Mouse (Mus musculus): ENCODE results near the gene Slc39a9. TPM values are rescaled to one million over a fixed set of nuclear protein-coding genes. Genes with fewer than 3 reads are reported as not detected.

The Slc39a9 gene
- polyA plus RNA-seq, 1 experiment from 2014 or later = 29.2 TPM

GRCm38 (mm10) chr12:80698526-80699143 lies 55.0 kb downstream of the Slc39a9 start:
- Histone ChIP-seq H3K4me3 (replicated peaks) (no peak overlapping the region), H3K27ac (no peak overlapping the region), H3K4me1 (no peaks in the 10 kb centered on the region), H3K9me3 (no peaks in the 10 kb centered on the region), H3K27me3 (peaks cover 20% of the 10 kb centered on the region), H3K36me3 (replicated peaks) (no peaks in the 10 kb centered on the region), H3K9ac (no peak overlapping the region), H3K4me2 (no peak overlapping the region)
- ATAC-seq (ENCODE audit: low FRiP score) = no peak
- 88% methylated on average over 5 of the region's 5 CpGs for WGBS

GRCm38 (mm10) chr12:80699144-80699531 lies 55.5 kb downstream of the Slc39a9 start:
- Histone ChIP-seq H3K27ac (no peak overlapping the region), H3K27me3 (peaks cover 15% of the 10 kb centered on the region), H3K36me3 (replicated peaks) (no peaks in the 10 kb centered on the region), H3K9me3 (no peaks in the 10 kb centered on the region), H3K9ac (no peak overlapping the region), H3K4me3 (replicated peaks) (no peak overlapping the region), H3K4me2 (no peak overlapping the region), H3K4me1 (no peaks in the 10 kb centered on the region)
- WGBS = 81% methylated on average over 2 of the region's 2 CpGs
- ATAC-seq (ENCODE audit: low FRiP score) = no peak

GRCm38 (mm10) chr12:80701332-80701731 lies 57.6 kb downstream of the Slc39a9 start:
- ATAC-seq (ENCODE audit: low FRiP score) = no peak
- Histone ChIP-seq H3K9me3 (no peaks in the 10 kb centered on the region), H3K27ac (no peak overlapping the region), H3K9ac (no peak overlapping the region), H3K4me1 (no peaks in the 10 kb centered on the region), H3K4me2 (no peak overlapping the region), H3K4me3 (replicated peaks) (no peak overlapping the region), H3K27me3 (no peaks in the 10 kb centered on the region), H3K36me3 (replicated peaks) (no peaks in the 10 kb centered on the region)
- WGBS = 80% methylated on average over 7 of the region's 7 CpGs

- H3K4me3 ChIP-seq (replicated peaks) = no peak overlapping the region
- no peaks in the 10 kb centered on the region for H3K36me3 ChIP-seq (replicated peaks)
- WGBS = 65% methylated on average over 11 of the region's 11 CpGs
- H3K9ac ChIP-seq = no peak overlapping the region
- no peaks in the 10 kb centered on the region; the same call in 1 of the 2 replicates for H3K4me1 ChIP-seq
- H3K27ac ChIP-seq = no peak overlapping the region
- H3K4me2 ChIP-seq = no peak overlapping the region
- no peak for ATAC-seq (ENCODE audit: low FRiP score)
- no peaks in the 10 kb centered on the region for H3K27me3 ChIP-seq
- H3K9me3 ChIP-seq = no peaks in the 10 kb centered on the region
Measured at GRCm38 (mm10) chr12:80706208-80706914, 62.7 kb downstream of the Slc39a9 start.

- Histone ChIP-seq H3K9me3 (no peaks in the 10 kb centered on the region), H3K4me2 (no peak overlapping the region), H3K4me3 (replicated peaks) (no peak overlapping the region), H3K36me3 (replicated peaks) (no peaks in the 10 kb centered on the region), H3K9ac (0 out of 2 replicates have a peak overlapping the region, but pooled peaks have one; percentile 3), H3K27me3 (no peaks in the 10 kb centered on the region), H3K27ac (no peak overlapping the region), H3K4me1 (no peaks in the 10 kb centered on the region; the same call in 1 of the 2 replicates)
- 61% methylated on average over 6 of the region's 6 CpGs for WGBS
- ATAC-seq (ENCODE audit: low FRiP score) = no peak
Measured at GRCm38 (mm10) chr12:80706915-80707604, 63.4 kb downstream of the Slc39a9 start.

- 80% methylated on average over 6 of the region's 6 CpGs for WGBS
- Histone ChIP-seq H3K9ac (no peak overlapping the region), H3K27ac (no peak overlapping the region), H3K4me3 (replicated peaks) (no peak overlapping the region), H3K9me3 (no peaks in the 10 kb centered on the region), H3K4me1 (no peaks in the 10 kb centered on the region; the same call in 1 of the 2 replicates), H3K27me3 (peaks cover 4% of the 10 kb centered on the region; the same call in 1 of the 2 replicates), H3K4me2 (no peak overlapping the region), H3K36me3 (replicated peaks) (no peaks in the 10 kb centered on the region)
- ATAC-seq (ENCODE audit: low FRiP score) = no peak
Measured at GRCm38 (mm10) chr12:80715915-80716314, 72.2 kb downstream of the Slc39a9 start.

- H3K4me1 ChIP-seq = no peaks in the 10 kb centered on the region; the same call in 1 of the 2 replicates
- no peak overlapping the region for H3K27ac ChIP-seq
- H3K27me3 ChIP-seq = peaks cover 4% of the 10 kb centered on the region; the same call in 1 of the 2 replicates
- ATAC-seq (ENCODE audit: low FRiP score) = no peak
- WGBS = 85% methylated on average over 2 of the region's 2 CpGs
- H3K36me3 ChIP-seq (replicated peaks) = no peaks in the 10 kb centered on the region
- no peak overlapping the region for H3K4me3 ChIP-seq (replicated peaks)
- no peak overlapping the region for H3K9ac ChIP-seq
- no peak overlapping the region for H3K4me2 ChIP-seq
- no peaks in the 10 kb centered on the region for H3K9me3 ChIP-seq
Measured at GRCm38 (mm10) chr12:80719141-80719540, 75.5 kb downstream of the Slc39a9 start.

GRCm38 (mm10) chr12:80720507-80720906 lies 76.8 kb downstream of the Slc39a9 start:
- Histone ChIP-seq H3K4me1 (no peaks in the 10 kb centered on the region; the same call in 1 of the 2 replicates), H3K27ac (no peak overlapping the region), H3K9me3 (no peaks in the 10 kb centered on the region), H3K4me2 (no peak overlapping the region), H3K36me3 (replicated peaks) (no peaks in the 10 kb centered on the region), H3K27me3 (peaks cover 4% of the 10 kb centered on the region; the same call in 1 of the 2 replicates), H3K9ac (no peak overlapping the region), H3K4me3 (replicated peaks) (no peak overlapping the region)
- ATAC-seq (ENCODE audit: low FRiP score) = no peak
- WGBS = 71% methylated on average over 12 of the region's 12 CpGs

GRCm38 (mm10) chr12:80721458-80721857 lies 77.8 kb downstream of the Slc39a9 start:
- H3K9me3 ChIP-seq = no peaks in the 10 kb centered on the region
- H3K4me2 ChIP-seq = no peak overlapping the region
- 85% methylated on average over 15 of the region's 15 CpGs for WGBS
- no peak overlapping the region for H3K4me3 ChIP-seq (replicated peaks)
- no peak for ATAC-seq (ENCODE audit: low FRiP score)
- no peaks in the 10 kb centered on the region; the same call in 1 of the 2 replicates for H3K4me1 ChIP-seq
- peaks cover 10% of the 10 kb centered on the region; the same call in 1 of the 2 replicates for H3K27me3 ChIP-seq
- no peak overlapping the region for H3K27ac ChIP-seq
- no peaks in the 10 kb centered on the region for H3K36me3 ChIP-seq (replicated peaks)
- H3K9ac ChIP-seq = no peak overlapping the region

GRCm38 (mm10) chr12:80724853-80725559 lies 81.3 kb downstream of the Slc39a9 start:
- ATAC-seq (ENCODE audit: low FRiP score) = no peak

GRCm38 (mm10) chr12:80728207-80728606 lies 84.5 kb downstream of the Slc39a9 start:
- no peak for ATAC-seq (ENCODE audit: low FRiP score)
- Histone ChIP-seq H3K4me2 (no peak overlapping the region), H3K27me3 (0 out of 2 replicates have a peak, but pooled peaks cover 6% of the 10 kb centered on the region), H3K9me3 (no peaks in the 10 kb centered on the region), H3K9ac (no peak overlapping the region), H3K4me3 (replicated peaks) (no peak overlapping the region), H3K36me3 (replicated peaks) (no peaks in the 10 kb centered on the region), H3K27ac (no peak overlapping the region), H3K4me1 (no peaks in the 10 kb centered on the region)
- WGBS = 22% methylated on average over 1 of the region's 1 CpGs

More at GRCm38 (mm10) chr12:80724853-80725559, 81.3 kb downstream of the Slc39a9 start:
- WGBS = 30% methylated on average over 10 of the region's 10 CpGs
- H3K4me2 ChIP-seq = no peak overlapping the region
- no peak overlapping the region for H3K9ac ChIP-seq
- H3K27ac ChIP-seq = no peak overlapping the region
- no peak overlapping the region for H3K4me3 ChIP-seq (replicated peaks)
- no peaks in the 10 kb centered on the region for H3K9me3 ChIP-seq
- no peaks in the 10 kb centered on the region; the same call in 1 of the 2 replicates for H3K4me1 ChIP-seq
- H3K36me3 ChIP-seq (replicated peaks) = no peaks in the 10 kb centered on the region
- 0 out of 2 replicates have a peak, but pooled peaks cover 6% of the 10 kb centered on the region for H3K27me3 ChIP-seq

- no peak for ATAC-seq (ENCODE audit: low FRiP score)
- H3K27ac ChIP-seq = no peak overlapping the region
- H3K36me3 ChIP-seq (replicated peaks) = no peaks in the 10 kb centered on the region
- no peaks in the 10 kb centered on the region for H3K9me3 ChIP-seq
- no peak overlapping the region for H3K4me3 ChIP-seq (replicated peaks)
- no peak overlapping the region for H3K4me2 ChIP-seq
- no peak overlapping the region for H3K9ac ChIP-seq
- H3K4me1 ChIP-seq = no peaks in the 10 kb centered on the region
- 63% methylated on average over 2 of the region's 2 CpGs for WGBS
- H3K27me3 ChIP-seq = 0 out of 2 replicates have a peak, but pooled peaks cover 6% of the 10 kb centered on the region
Measured at GRCm38 (mm10) chr12:80728814-80729213, 85.1 kb downstream of the Slc39a9 start.
